Mouse (Mus musculus) ES-Bruce4 (cell line): ENCODE data around the gene Srsf6.

Experiments
- CTCF ChIP-seq: IDR thresholded peaks from one replicate; pipeline ENCODE4 v1.8.1; 2011; ENCODE audit warnings: low read depth, low read length
- EP300 ChIP-seq: IDR thresholded peaks from 2 replicates; pipeline ENCODE4 v1.6.1; 2011; ENCODE audit warnings: low read depth, low read length; ENCODE audit not compliant: insufficient read depth

GRCm38 (mm10) chr2:162889731-162890130 is 41.6 kb upstream of the Srsf6 start:
- TF ChIP-seq CTCF = no peak
- TF ChIP-seq EP300 = no peak
